ENCODE assay signal across 9 mouse cellular contexts in the genomic region with DNA sequence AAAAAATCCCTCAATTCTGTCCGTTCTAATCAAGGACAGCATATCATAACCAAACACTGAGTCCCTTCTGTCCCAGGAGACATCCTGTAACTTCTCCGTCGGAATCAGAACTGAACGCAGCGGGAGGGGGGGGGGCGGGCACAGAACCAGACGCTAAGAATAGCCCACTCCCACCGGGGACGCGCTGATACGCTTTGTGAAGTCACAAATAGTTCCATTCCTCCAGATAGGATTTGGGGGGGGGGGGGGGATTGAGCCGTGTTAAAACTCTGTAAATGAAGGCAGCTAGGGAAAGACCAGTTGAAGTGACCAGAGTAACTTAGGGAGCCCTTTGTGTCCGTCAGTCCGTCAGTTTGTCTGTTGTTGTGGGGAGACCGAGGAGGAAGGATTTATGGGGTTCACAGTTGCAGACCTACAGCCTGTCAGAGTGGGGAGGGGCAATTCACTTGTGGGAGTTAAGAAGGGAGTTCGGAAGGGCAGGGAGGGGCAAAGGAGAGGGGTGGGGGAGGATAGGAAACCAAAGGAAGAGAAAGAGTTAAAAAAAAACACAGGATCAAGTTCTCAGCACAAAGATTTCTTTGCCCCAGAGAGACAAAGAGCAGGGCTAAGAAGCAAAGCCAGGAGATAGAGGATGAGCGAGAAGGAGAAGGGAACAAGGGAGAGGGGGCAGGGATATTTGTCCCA.
DNase-seq lines count a peak whose midpoint lies in the region; ATAC-seq and TF ChIP-seq lines count a peak whose summit lies in the region.
"Had no signal": no experiment of that assay in that cellular context is flagged by ENCODE, and none has a peak within 500 bp of the region (broad histone marks: within the 10 kb centered on the region; RNA-seq: fewer than 3 reads in every experiment).

No protein-coding gene starts in this region.

- peak overlapping the region; percentile 65 for H3K9ac ChIP-seq in heart, embryonic 16.5 days (ENCODE audit: low read length)
- peak overlapping the region; percentile 25 for H3K9ac ChIP-seq in embryonic facial prominence, embryonic 11.5 days (replicated peaks; ENCODE audit: low read length)
- no peak overlapping the region for H3K9ac ChIP-seq in intestine, embryonic 15.5 days
- 0 out of 2 replicates have a peak overlapping the region, but pooled peaks have one; percentile 19 for H3K9ac ChIP-seq in midbrain, postnatal 0 days (replicated peaks; ENCODE audit: low read length, poor library complexity, severe bottlenecking)

- H3K27ac ChIP-seq in heart, embryonic 16.5 days (ENCODE audit: low read length): no peak overlapping the region
- no peak overlapping the region for H3K27ac ChIP-seq in embryonic facial prominence, embryonic 11.5 days (replicated peaks; ENCODE audit: low read depth, low read length)
- no peak overlapping the region for H3K27ac ChIP-seq in intestine, embryonic 15.5 days
- H3K27ac ChIP-seq in midbrain, postnatal 0 days (ENCODE audit: low read depth, low read length): no peak overlapping the region

- TF ChIP-seq CTCF in midbrain, postnatal 0 days (IDR thresholded peaks at IDR 0.05): no peak

- no peak for DNase-seq in heart, adult 18-20 months
- peak; percentile 43 for DNase-seq in embryonic facial prominence, embryonic 11.5 days (ENCODE audit: low spot score)
- peak; percentile 26 for DNase-seq in midbrain, postnatal 0 days (ENCODE audit: low spot score)
- DNase-seq in layer of hippocampus, postnatal 25 days (ENCODE audit: extremely low spot score in 1 of 2, low spot score in 1 of 2): no peak
- no peak for DNase-seq in thymus, adult 18-20 months
- no peak for DNase-seq in spleen, postnatal 4 days (ENCODE audit: low spot score in 2 of 2)
- DNase-seq: thymus, postnatal 36 days had no signal

- no peaks in the 10 kb centered on the region; the same call in 1 of the 2 replicates for H3K9me3 ChIP-seq in heart, embryonic 16.5 days (replicated peaks; ENCODE audit: control insufficient read depth, low read length)
- H3K9me3 ChIP-seq in embryonic facial prominence, embryonic 11.5 days (replicated peaks; ENCODE audit: control insufficient read depth, low read length): no peaks in the 10 kb centered on the region
- H3K9me3 ChIP-seq in intestine, embryonic 15.5 days: no peaks in the 10 kb centered on the region
- no peaks in the 10 kb centered on the region for H3K9me3 ChIP-seq in midbrain, postnatal 0 days (ENCODE audit: low read length)

- no peaks in the 10 kb centered on the region for H3K27me3 ChIP-seq in heart, embryonic 16.5 days (ENCODE audit: control insufficient read depth, insufficient read depth, low read length)
- no peaks in the 10 kb centered on the region for H3K27me3 ChIP-seq in embryonic facial prominence, embryonic 11.5 days (ENCODE audit: control insufficient read depth, insufficient read depth, low read length)
- no peaks in the 10 kb centered on the region for H3K27me3 ChIP-seq in intestine, embryonic 15.5 days (replicated peaks)
- H3K27me3 ChIP-seq in midbrain, postnatal 0 days (ENCODE audit: insufficient read depth, low read length): no peaks in the 10 kb centered on the region

- peak overlapping the region; percentile 75 for H3K4me2 ChIP-seq in heart, embryonic 16.5 days (ENCODE audit: low read depth, low read length)
- peak overlapping the region; percentile 44 for H3K4me2 ChIP-seq in embryonic facial prominence, embryonic 11.5 days (ENCODE audit: low read depth, low read length)
- H3K4me2 ChIP-seq in intestine, embryonic 15.5 days (replicated peaks): peak overlapping the region; percentile 55
- peak overlapping the region; percentile 48 for H3K4me2 ChIP-seq in midbrain, postnatal 0 days (ENCODE audit: low read depth, low read length, poor library complexity, severe bottlenecking)

- no peaks in the 10 kb centered on the region for H3K36me3 ChIP-seq in heart, embryonic 16.5 days (ENCODE audit: control insufficient read depth, insufficient read depth)
- no peaks in the 10 kb centered on the region for H3K36me3 ChIP-seq in embryonic facial prominence, embryonic 11.5 days (replicated peaks; ENCODE audit: control insufficient read depth, insufficient read depth, low read depth, low read length)
- H3K36me3 ChIP-seq in intestine, embryonic 15.5 days: no peaks in the 10 kb centered on the region
- H3K36me3 ChIP-seq in midbrain, postnatal 0 days (ENCODE audit: insufficient read depth, low read length): no peaks in the 10 kb centered on the region

- peak overlapping the region; percentile 43 for H3K4me3 ChIP-seq in heart, embryonic 16.5 days (ENCODE audit: low read length)
- peak overlapping the region; percentile 21; the same call in 1 of the 2 replicates for H3K4me3 ChIP-seq in embryonic facial prominence, embryonic 11.5 days (ENCODE audit: low read depth, low read length)
- H3K4me3 ChIP-seq in intestine, embryonic 15.5 days (replicated peaks): peak overlapping the region; percentile 4; the same call in 1 of the 2 replicates
- H3K4me3 ChIP-seq in midbrain, postnatal 0 days (ENCODE audit: low read depth, low read length): peak overlapping the region; percentile 17

- WGBS in heart, embryonic 16.5 days: 8% methylated on average over 17 of the region's 17 CpGs
- WGBS in embryonic facial prominence, embryonic 11.5 days: 5% methylated on average over 17 of the region's 17 CpGs
- 12% methylated on average over 17 of the region's 17 CpGs for WGBS in intestine, embryonic 15.5 days
- 5% methylated on average over 17 of the region's 17 CpGs for WGBS in midbrain, postnatal 0 days

- peaks cover 7% of the 10 kb centered on the region for H3K4me1 ChIP-seq in heart, embryonic 16.5 days (ENCODE audit: control insufficient read depth, insufficient read depth, low read length)
- H3K4me1 ChIP-seq in embryonic facial prominence, embryonic 11.5 days (ENCODE audit: control insufficient read depth, insufficient read depth, low read length): no peaks in the 10 kb centered on the region
- H3K4me1 ChIP-seq in intestine, embryonic 15.5 days (replicated peaks): no peaks in the 10 kb centered on the region
- H3K4me1 ChIP-seq in midbrain, postnatal 0 days (ENCODE audit: insufficient read depth, low read length): no peaks in the 10 kb centered on the region

- ATAC-seq in heart, embryonic 16.5 days (replicated peaks; ENCODE audit: extremely low read depth, insufficient read depth, low FRiP score): no peak
- no peak for ATAC-seq in embryonic facial prominence, embryonic 11.5 days (replicated peaks; ENCODE audit: insufficient number of reproducible peaks, low FRiP score, low TSS enrichment, low read depth)
- no peak for ATAC-seq in intestine, embryonic 15.5 days
- no peak for ATAC-seq in midbrain, postnatal 0 days (ENCODE audit: low FRiP score)

Comparison
In these comparisons a context has a peak if more than half of its experiments do, and no peak if none do; other contexts are left out.
1. DNase-seq: peak in embryonic facial prominence, embryonic 11.5 days (single experiment) and midbrain, postnatal 0 days (single experiment); none in heart, adult 18-20 months (0 of 2), layer of hippocampus, postnatal 25 days (0 of 2), thymus, adult 18-20 months (0 of 2) and spleen, postnatal 4 days (0 of 2).
2. Peak in every context shown above with its lines, with median percentiles within 50 percentile points of each other: H3K4me2 ChIP-seq and H3K4me3 ChIP-seq.